Mouse (Mus musculus) macrophage (primary cell): Measurements from ENCODE around the gene Catsperd. TPM values are rescaled to one million over a fixed set of nuclear protein-coding genes. Genes with fewer than 3 reads are reported as not detected.
"Not testable (repeated sequence)": the region's sequence is repeated elsewhere in the genome, so short reads cannot be mapped to it uniquely, and the experiment has no call there.

Experiments
- H3K27ac ChIP-seq: fragments of 350-480 bp; formaldehyde crosslinking; 2 replicates; pipeline ENCODE4 v1.9.0; 2021
- H3K36me3 ChIP-seq: fragments of 350-480 bp; formaldehyde crosslinking; 2 replicates; pipeline ENCODE4 v1.9.0; 2021; ENCODE audit errors: inconsistent target
- H3K4me3 ChIP-seq: fragments of 350-480 bp; formaldehyde crosslinking; 2 replicates; pipeline ENCODE4 v1.9.0; 2021; ENCODE audit errors: inconsistent target
- H3K79me2 ChIP-seq: fragments of 350-480 bp; formaldehyde crosslinking; 2 replicates; pipeline ENCODE4 v1.9.0; 2021; ENCODE audit errors: inconsistent target
- WGBS: methylation state at CpG from one replicate; pipeline ENCODE4 v1.1.7; 2026; ENCODE audit warnings: inconsistent platforms; ENCODE audit not compliant: missing documents; 5-methylcytosine and 5-hydroxymethylcytosine counted together
- polyA plus RNA-seq: library from polyadenylated mRNA; stranded (reverse); fragments of 250-400 nt; gene quantifications from 3 replicates; pipeline ENCODE4 v1.2.4, GENCODE M21; 2018; ENCODE audit warnings: inconsistent platforms

Gene Catsperd
- polyA plus RNA-seq, 1 experiment from 2014 or later: not detected

DNA sequence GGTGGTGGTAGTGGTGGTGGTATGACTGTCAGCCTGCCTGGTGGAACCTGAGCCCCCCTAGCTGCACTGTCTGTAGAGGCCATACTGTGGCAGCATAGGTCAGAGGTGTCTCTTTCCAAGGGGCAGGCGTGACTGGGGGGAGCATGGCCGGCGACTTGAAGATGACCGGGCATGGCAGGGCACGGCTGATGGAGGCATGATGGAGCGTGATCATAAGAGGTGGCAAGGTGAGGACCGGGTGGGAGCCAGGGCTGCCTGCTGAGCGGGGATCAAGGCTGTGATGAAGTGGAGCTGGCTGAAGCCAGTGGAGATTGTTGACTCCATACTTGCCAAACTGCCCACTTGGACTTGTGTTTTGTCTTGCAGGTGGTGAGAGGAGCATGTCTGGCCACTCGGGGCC is 22.5 kb upstream of the Catsperd start:
- WGBS: 95% methylated on average over 8 of the region's 9 CpGs
- H3K4me3 ChIP-seq: no peak overlapping the region
- peaks cover 61% of the 10 kb centered on the region for H3K36me3 ChIP-seq
- no peak overlapping the region for H3K27ac ChIP-seq
- H3K79me2 ChIP-seq: peaks cover 19% of the 10 kb centered on the region; the same call in 1 of the 2 replicates

DNA sequence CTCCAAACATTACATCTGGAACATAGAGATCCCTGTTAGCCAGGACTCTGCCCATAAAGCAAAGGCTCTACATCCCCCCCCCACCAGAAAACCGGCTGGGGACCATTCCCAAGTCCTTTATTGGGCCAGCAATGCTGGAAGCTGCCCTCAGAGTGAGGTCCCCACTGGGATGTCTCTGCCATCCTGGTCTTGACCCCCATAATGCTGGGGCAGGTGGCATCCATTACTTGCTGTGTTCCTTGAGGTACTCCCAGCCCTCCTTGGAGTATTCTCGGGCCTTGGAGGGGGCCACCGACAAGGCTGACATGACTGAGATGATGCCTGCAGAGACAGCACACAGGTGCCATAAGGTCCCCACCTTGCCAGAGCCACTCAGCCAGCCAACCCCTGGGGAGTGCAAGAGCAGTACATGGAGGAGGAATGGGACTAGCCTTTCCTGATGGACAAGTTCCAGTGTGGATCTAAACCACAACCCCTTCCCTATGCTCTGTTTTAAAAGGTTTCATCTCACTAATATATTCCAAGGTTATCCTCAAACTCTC is 20.4 kb upstream of the Catsperd start:
- Histone ChIP-seq H3K79me2 (peaks cover 22% of the 10 kb centered on the region; the same call in 1 of the 2 replicates), H3K4me3 (no peak overlapping the region), H3K27ac (no peak overlapping the region), H3K36me3 (peaks cover 42% of the 10 kb centered on the region)
- WGBS: 96% methylated on average over 2 of the region's 3 CpGs

DNA sequence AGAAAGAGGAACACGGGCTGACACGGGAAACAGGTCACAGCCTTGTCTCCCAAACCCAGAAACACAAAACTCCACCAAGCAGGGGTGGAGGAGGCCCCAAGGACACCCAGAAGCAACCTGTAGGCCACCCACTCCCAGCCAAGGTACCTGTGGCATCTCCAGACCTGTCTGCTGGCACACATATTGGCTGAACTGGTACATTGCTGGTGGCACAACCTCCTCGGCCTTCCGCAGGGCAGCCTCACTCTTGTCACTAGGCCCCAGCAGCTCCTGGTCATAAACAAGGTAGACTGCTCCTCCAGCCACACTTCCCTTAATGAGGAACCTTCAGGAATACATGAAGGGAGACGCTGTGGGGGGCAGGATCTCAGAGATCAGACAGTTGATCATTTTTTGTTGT is 19.2 kb upstream of the Catsperd start:
- peak overlapping the region; percentile 67; the same call in 1 of the 2 replicates for H3K27ac ChIP-seq

DNA sequence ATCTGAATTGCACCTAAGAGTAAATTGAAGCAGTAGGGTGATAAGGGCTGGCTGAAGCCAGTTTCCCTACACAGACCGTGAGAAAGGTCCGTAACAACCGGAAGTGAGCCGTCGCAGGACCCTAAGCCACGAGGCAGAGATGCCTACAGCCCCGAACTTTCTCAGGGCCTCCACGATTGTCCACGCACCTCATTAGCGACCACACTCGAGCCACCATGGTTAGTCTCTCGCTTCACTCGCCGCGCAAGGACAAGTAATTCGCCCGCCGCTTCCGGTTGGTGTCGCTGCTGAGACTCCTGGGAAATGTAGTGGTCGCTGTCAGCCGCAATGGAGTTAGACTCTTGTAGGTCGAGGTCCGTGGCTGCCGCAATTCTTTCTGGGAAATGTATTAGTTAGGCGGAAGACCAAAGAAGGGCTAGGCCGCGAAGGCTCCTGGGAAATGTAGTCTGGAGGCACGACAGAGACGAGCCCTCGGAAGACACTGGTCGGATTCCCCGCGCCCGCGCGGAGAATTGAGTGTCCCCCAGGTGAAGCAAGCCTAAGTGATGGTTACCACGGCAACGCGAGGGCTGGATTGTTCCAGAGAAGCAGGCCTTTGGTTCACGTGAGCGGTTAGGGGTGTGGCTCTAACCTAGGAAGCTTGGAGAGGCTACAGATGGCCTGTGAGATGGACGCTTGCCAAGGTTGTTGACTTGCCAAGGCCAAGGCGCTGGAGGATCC is 18.3 kb upstream of the Catsperd start, which contains the start of gene 2410015M20Rik:
2410015M20Rik (minus strand) TSS at position 320 of the 720 bp plus-strand sequence.
- peaks cover 23% of the 10 kb centered on the region for H3K36me3 ChIP-seq
- H3K27ac ChIP-seq: peak within 1 kb of the TSS; percentile 67
- peaks cover 35% of the 10 kb centered on the region for H3K79me2 ChIP-seq
- WGBS: under 1% methylated on average over 38 of the region's 44 CpGs
- peak within 1 kb of the TSS; percentile 92 for H3K4me3 ChIP-seq

More for the DNA sequence above, 19.2 kb upstream of the Catsperd start:
- Histone ChIP-seq H3K36me3 (peaks cover 32% of the 10 kb centered on the region), H3K79me2 (peaks cover 26% of the 10 kb centered on the region; the same call in 1 of the 2 replicates), H3K4me3 (peak overlapping the region; percentile 92)
- WGBS: 32% methylated on average over 5 of the region's 5 CpGs

DNA sequence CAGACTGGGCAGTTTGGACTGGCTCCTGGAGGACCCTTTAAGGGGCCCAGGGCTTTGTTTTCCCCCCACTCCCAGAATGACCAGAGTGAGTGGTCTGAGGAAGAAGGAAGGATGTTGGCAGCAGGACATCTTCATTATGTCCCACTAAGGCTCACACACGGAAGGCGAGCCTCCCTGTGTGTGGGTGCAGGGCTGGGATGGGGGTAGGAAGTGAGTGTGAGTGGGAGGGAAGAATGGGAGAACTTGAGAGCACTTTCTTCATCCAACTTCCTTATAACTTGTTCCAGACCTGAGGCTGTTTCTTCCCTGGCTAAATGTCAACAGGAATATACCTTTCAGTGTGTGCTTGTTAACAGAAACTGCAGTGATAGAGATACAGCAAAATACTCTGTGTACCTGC is 16.6 kb upstream of the Catsperd start:
- 44% methylated on average over 2 of the region's 2 CpGs for WGBS
- H3K27ac ChIP-seq: no peak overlapping the region

DNA sequence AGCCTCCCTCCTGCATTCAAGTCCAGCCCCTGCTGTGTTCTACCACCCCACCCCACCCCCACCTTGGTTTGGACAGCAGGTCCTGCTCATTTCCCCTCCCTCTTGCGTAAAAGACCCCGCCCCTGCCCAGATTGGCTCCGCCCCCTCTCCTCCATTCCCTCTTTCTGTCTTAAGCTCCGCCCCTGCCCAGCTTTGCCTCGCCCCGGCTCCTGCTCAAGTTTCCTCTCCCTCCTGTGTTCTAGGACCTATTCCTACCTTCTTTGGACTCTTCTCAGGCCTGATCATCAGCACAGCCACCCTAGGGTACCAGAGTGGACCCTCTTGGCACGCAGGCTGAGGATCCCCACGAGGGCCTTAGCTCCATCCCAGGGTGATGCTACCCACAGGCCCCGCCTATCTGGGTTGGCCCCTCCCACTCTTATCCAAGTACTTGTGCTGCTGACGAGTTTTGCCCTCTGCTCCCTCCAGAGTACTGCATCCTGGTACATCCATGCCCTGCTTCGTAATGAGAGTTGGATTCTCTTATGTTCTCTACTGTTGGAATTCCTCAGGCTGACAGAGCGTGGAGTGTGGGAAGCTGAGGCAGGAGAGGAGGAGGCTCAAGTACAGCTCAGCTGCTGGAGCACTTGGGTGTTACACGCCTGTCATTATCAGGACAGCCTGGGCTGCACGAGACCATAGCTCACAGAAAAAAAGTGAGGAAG is 15.9 kb upstream of the Catsperd start:
- 39% methylated on average over 14 of the region's 14 CpGs for WGBS
- H3K4me3 ChIP-seq: no peak overlapping the region
- H3K27ac ChIP-seq: no peak overlapping the region
- H3K36me3 ChIP-seq: peaks cover 20% of the 10 kb centered on the region; the same call in 1 of the 2 replicates
- H3K79me2 ChIP-seq: peaks cover 59% of the 10 kb centered on the region

More for the DNA sequence above, 16.6 kb upstream of the Catsperd start:
- Histone ChIP-seq H3K36me3 (peaks cover 20% of the 10 kb centered on the region; the same call in 1 of the 2 replicates), H3K79me2 (peaks cover 52% of the 10 kb centered on the region), H3K4me3 (no peak overlapping the region)

DNA sequence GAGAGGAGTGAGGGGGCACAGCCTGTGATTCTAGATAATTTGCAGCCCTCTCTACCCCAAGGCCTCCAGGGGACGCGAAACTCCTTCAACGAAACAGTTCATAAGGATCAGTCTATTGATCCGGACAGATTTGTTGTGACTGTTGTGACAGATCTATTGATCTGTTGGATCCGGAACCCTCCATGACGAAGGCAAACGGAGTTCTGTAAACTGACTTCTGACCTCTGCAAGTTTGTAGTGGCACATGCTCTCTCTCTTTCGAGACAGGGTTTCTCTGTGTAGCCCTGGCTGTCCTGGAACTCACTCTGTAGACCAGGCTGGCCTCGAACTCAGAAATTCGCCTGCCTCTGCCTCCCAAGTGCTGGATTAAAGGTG is 15.4 kb upstream of the Catsperd start:
- 92% methylated on average over 10 of the region's 10 CpGs for WGBS
- not testable (repeated sequence) for H3K4me3 ChIP-seq

DNA sequence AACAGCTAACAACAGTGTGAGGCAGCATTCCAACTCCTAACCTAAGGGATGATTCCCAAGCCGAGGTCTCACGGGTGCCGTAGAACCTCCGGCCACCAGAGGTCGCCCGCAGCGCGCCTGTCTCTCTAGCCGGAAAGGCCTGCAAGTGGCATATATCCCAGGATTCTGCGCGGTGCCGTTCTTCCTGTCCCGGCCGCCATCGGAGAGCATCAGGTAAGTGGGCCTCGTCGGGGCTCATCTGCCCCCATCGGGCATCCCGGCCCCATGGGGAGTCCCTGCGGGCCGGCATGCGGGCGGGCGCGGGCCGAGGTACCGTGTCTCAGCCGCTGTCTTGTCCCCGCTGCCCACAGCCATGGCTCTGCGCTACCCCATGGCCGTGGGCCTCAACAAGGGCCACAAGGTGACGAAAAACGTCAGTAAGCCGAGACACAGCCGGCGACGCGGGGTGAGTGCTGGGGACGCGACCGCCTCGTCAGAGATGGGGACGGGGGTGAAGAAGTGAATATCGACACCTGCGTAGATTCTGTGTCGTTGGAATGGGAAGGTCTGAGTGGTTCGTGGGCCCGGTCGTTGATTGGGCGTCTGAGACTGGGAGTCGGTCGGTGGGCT is 14.6 kb upstream of the Catsperd start, which contains the start of gene Rpl36:
Rpl36 (plus strand) TSS at position 181 of the 609 bp plus-strand sequence.
- Histone ChIP-seq H3K79me2 (peaks cover 64% of the 10 kb centered on the region), H3K4me3 (peak within 1 kb of the TSS; percentile 62), H3K36me3 (peaks cover 28% of the 10 kb centered on the region), H3K27ac (0 out of 2 replicates have a peak within 1 kb of the TSS, but pooled peaks have one; percentile 15)
- under 1% methylated on average over 52 of the region's 52 CpGs for WGBS

More for the DNA sequence above, 15.4 kb upstream of the Catsperd start:
- H3K27ac ChIP-seq: not testable (repeated sequence)
- Histone ChIP-seq H3K79me2 (peaks cover 64% of the 10 kb centered on the region), H3K36me3 (peaks cover 22% of the 10 kb centered on the region; the same call in 1 of the 2 replicates)

DNA sequence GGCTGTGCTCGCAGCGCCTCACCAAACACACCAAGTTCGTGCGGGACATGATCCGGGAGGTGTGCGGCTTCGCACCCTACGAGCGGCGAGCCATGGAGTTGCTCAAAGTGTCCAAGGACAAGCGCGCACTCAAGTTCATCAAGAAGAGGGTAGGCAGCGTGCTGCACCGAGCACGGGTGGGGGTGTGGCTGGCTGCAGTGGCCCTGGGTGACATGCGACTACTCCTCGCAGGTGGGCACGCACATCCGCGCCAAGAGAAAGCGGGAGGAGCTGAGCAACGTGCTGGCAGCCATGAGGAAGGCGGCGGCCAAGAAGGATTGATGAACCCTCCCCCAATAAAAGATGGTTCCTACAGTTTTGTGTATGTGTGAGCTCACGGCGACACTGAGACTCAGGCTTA is 14.1 kb upstream of the Catsperd start:
- Histone ChIP-seq H3K79me2 (peaks cover 58% of the 10 kb centered on the region), H3K36me3 (peaks cover 34% of the 10 kb centered on the region), H3K27ac (0 out of 2 replicates have a peak overlapping the region, but pooled peaks have one; percentile 15), H3K4me3 (peak overlapping the region; percentile 62)
- 3% methylated on average over 18 of the region's 26 CpGs for WGBS

DNA sequence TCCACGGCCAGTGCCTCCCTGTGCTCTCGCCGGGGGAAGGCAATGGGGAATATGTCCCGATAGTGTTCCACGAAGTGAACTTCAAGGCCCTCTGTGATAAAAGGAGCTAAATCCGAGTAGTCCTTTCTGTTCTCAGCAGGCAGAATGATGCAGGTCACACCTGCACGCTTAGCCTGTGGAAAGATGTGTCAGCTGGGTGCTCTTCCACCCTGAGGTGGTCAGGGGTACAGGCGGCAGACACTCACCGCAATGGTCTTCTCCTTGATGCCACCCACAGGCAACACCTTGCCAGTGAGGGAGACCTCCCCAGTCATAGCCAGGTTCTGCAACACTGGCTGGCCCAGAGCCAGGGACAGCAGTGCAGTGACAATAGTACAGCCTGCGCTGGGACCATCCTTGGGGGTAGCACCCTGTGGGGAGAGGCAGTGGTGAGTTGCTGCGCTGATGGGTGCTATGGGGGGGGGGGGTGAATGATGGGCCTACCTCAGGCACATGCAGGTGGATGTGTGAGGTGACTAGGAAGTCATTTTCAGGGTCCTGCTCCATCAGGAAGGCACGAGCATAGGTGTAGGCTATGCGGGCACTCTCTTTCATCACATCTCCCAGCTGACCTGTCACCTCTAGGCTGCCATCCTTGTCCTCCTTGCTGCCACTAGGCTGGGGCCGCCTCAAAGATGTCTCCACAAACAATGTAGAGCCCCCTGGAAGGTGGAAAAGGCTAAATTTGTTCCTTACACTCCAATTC is 13.4 kb upstream of the Catsperd start:
- H3K79me2 ChIP-seq: peaks cover 54% of the 10 kb centered on the region
- 30% methylated on average over 14 of the region's 14 CpGs for WGBS
- H3K27ac ChIP-seq: no peak overlapping the region
- H3K36me3 ChIP-seq: peaks cover 40% of the 10 kb centered on the region
- H3K4me3 ChIP-seq: peak overlapping the region; percentile 62

DNA sequence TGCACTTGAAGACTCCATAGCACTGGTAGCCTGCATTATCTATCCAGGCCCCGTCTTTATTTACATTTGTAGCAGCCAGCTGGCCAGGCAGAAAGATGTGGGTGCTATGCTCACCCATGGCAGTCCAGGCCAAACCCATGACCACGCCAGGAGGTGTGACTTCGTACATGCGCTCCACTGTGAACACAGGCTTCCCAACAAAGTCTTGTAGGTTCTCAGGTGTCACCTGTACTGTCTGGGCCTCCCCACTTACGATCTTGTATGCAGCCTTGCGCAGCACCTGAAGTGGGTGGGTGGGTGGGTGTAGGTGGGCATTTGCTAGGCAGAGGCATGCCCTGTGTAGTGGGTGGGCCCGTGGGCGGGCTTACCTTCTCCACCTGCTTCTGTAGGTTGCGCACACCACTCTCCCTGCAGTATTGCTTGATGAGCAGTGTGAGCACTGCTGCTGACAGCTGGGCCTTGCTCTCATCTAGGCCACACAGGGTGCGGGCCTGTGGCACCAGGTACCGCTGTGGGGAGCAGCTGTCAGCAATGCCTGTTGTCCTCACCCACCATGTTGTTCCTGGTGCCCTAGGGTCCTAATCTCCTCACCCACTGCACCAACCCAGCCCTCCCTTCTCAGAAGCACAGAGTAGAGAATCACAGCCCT is 12.7 kb upstream of the Catsperd start:
- Histone ChIP-seq H3K36me3 (peaks cover 47% of the 10 kb centered on the region), H3K27ac (no peak overlapping the region), H3K4me3 (no peak overlapping the region), H3K79me2 (peaks cover 50% of the 10 kb centered on the region)
- 88% methylated on average over 11 of the region's 11 CpGs for WGBS

DNA sequence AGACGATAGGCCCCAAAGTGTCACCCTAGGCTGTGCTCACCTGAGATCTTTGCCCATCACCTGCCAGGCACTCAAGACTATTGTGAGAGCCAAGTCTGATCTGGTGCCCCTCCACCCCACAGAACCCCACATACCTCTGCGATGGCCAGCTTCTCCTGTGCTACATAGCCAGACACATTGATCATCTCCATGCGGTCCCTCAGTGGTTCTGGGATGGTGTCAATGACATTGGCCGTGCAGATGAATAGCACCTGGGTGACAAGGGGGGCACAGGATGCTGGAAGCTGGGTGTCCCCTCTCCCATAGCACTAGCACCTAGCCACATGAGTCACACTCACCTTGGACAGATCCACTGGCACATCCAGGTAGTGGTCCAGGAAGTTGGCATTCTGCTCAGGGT is 12.2 kb upstream of the Catsperd start:
- Histone ChIP-seq H3K4me3 (no peak overlapping the region), H3K27ac (no peak overlapping the region), H3K79me2 (peaks cover 46% of the 10 kb centered on the region), H3K36me3 (peaks cover 53% of the 10 kb centered on the region)
- WGBS: 96% methylated on average over 4 of the region's 4 CpGs

DNA sequence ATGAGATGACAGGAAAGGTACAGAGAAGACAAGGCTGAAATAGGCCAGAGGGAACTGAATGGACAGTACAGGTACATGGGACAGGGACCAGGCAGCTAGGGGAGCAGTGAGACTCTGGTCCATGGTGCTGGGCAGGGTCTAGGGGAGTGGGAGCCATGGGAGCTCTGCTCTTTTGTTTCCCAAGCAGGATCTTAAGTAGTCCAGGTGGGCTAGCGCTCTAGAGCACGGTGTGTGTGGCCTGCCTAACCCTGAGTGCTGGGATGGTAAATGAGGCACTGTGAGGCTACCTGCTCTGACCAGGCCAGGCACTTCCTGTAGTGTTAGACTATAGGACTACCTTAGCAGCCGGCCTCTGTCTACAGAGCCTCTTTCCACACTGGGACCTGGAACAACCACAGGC is 11.2 kb upstream of the Catsperd start:
- H3K36me3 ChIP-seq: peaks cover 59% of the 10 kb centered on the region
- peaks cover 46% of the 10 kb centered on the region for H3K79me2 ChIP-seq
- no peak overlapping the region for H3K4me3 ChIP-seq
- no peak overlapping the region for H3K27ac ChIP-seq
- WGBS: 92% methylated on average over 3 of the region's 3 CpGs
